Mouse (Mus musculus) heart, adult 18-20 months (tissue): ENCODE data around the gene Gprasp2. TPM values are rescaled to one million over a fixed set of nuclear protein-coding genes. Genes with fewer than 3 reads are reported as not detected.

ENCODE experiments used
- total RNA-seq, 2 experiments: library from RNA; stranded (reverse); gene quantifications; 2 replicates each; pipeline ENCODE4 v1.2.3; 2021

Gene Gprasp2
- total RNA-seq, 2 experiments from 2014 or later, result 2.2 to 4.5 TPM

Other genes starting within 250 kb of the Gprasp2 start
- not detected for gene Nxf7, start 240.3 kb upstream of the Gprasp2 start, total RNA-seq
- gene Prame, start 211.3 kb upstream of the Gprasp2 start, total RNA-seq, result not detected
- gene Tcp11x2, start 145.2 kb upstream of the Gprasp2 start, total RNA-seq, result not detected
- gene Tmsb15a, start 113.8 kb upstream of the Gprasp2 start, total RNA-seq, result not detected
- 1 to 10 TPM; 5.3 to 5.7 TPM for gene Armcx5, start 96.3 kb upstream of the Gprasp2 start, total RNA-seq
- gene Gprasp1, start 96.3 kb upstream of the Gprasp2 start, total RNA-seq, result 10 to 100 TPM; 19.7 to 25.1 TPM
- 10 to 100 TPM in 1 of 2 experiments, 1 to 10 TPM in 1; 8.5 to 15.3 TPM for gene Bhlhb9, start 41.4 kb upstream of the Gprasp2 start, total RNA-seq
- gene Arxes2, start 154.8 kb downstream of the Gprasp2 start, total RNA-seq, result 1 to 10 TPM in 1 of 2 experiments, under 1 TPM in 1; 0.79 to 4.3 TPM
- gene Arxes1, start 194.3 kb downstream of the Gprasp2 start, total RNA-seq, result under 1 TPM; 0.32 to 0.93 TPM
- gene Bex2, start 229.2 kb downstream of the Gprasp2 start, total RNA-seq, result not detected
- not detected for gene Nxf3, start 246.2 kb downstream of the Gprasp2 start, total RNA-seq